Mouse (Mus musculus) heart, embryonic 12.5 days (tissue): ENCODE measurements around the gene Myocd. TPM values are rescaled to one million over a fixed set of nuclear protein-coding genes. Genes with fewer than 3 reads are reported as not detected.

ENCODE experiments used
- ATAC-seq: fragments of 200-750 bp; cut with Nextera tagmentation; 2 replicates; pipeline ENCODE4 v1.8.0; 2017; ENCODE audit warnings: moderate TSS enrichment, moderate library complexity; ENCODE audit not compliant: insufficient number of reproducible peaks, low FRiP score
- H3K27ac ChIP-seq: fragments of 300-500 bp; sonication (generic); 2 replicates; pipeline ENCODE4 v1.5.1; 2016; ENCODE audit warnings: mild to moderate bottlenecking, moderate library complexity; ENCODE audit not compliant: poor library complexity, severe bottlenecking
- H3K27me3 ChIP-seq: fragments of 300-500 bp; sonication (generic); replicated peaks from 2 replicates; pipeline ENCODE4 v1.6.1; 2016; ENCODE audit warnings: mild to moderate bottlenecking, moderate library complexity
- H3K36me3 ChIP-seq: fragments of 300-500 bp; sonication (generic); 2 replicates; pipeline ENCODE4 v1.6.1; 2016; ENCODE audit warnings: mild to moderate bottlenecking, moderate library complexity
- H3K4me1 ChIP-seq: fragments of 300-500 bp; sonication (generic); replicated peaks from 2 replicates; pipeline ENCODE4 v1.6.1; 2016; ENCODE audit warnings: mild to moderate bottlenecking
- H3K4me2 ChIP-seq: fragments of 300-500 bp; sonication (generic); 2 replicates; pipeline ENCODE4 v1.6.1; 2016; ENCODE audit warnings: mild to moderate bottlenecking, moderate library complexity
- H3K4me3 ChIP-seq: fragments of 300-500 bp; sonication (generic); 2 replicates; pipeline ENCODE4 v1.5.1; 2016; ENCODE audit warnings: mild to moderate bottlenecking
- H3K9ac ChIP-seq: fragments of 300-500 bp; sonication (generic); 2 replicates; pipeline ENCODE4 v1.6.1; 2016; ENCODE audit warnings: mild to moderate bottlenecking, moderate library complexity
- H3K9me3 ChIP-seq: fragments of 300-500 bp; sonication (generic); replicated peaks from 2 replicates; pipeline ENCODE4 v1.6.1; 2016; ENCODE audit warnings: mild to moderate bottlenecking, moderate library complexity
- WGBS: fragments of 180-500 bp; shearing (Covaris S2); methylation state at CpG from one replicate; pipeline ENCODE4 v1.1.7; 2016; 5-methylcytosine and 5-hydroxymethylcytosine counted together
- polyA plus RNA-seq: library from polyadenylated mRNA; unstranded; fragments of >200 nt; fragmentation: Nextera tagmentation; extraction: Ambion mirVana; gene quantifications from 2 replicates; pipeline ENCODE4 v1.2.1, GENCODE M21; 2016

The Myocd gene
- polyA plus RNA-seq, 1 experiment from 2014 or later = 72.7 TPM

GRCm38 (mm10) chr11:65142838-65143417 lies 126.9 kb downstream of the Myocd start:
- H3K4me2 ChIP-seq = peak overlapping the region; percentile 30
- H3K4me3 ChIP-seq = no peak overlapping the region
- WGBS = 34% methylated on average over 4 of the region's 4 CpGs
- no peaks in the 10 kb centered on the region for H3K9me3 ChIP-seq
- peak; percentile 63 for ATAC-seq
- H3K9ac ChIP-seq = no peak overlapping the region
- peak overlapping the region; percentile 74 for H3K27ac ChIP-seq
- peaks cover 53% of the 10 kb centered on the region for H3K4me1 ChIP-seq
- no peaks in the 10 kb centered on the region for H3K36me3 ChIP-seq
- H3K27me3 ChIP-seq = no peaks in the 10 kb centered on the region

- Histone ChIP-seq H3K4me2 (no peak overlapping the region), H3K9me3 (no peaks in the 10 kb centered on the region), H3K4me3 (no peak overlapping the region), H3K27ac (no peak overlapping the region), H3K36me3 (no peaks in the 10 kb centered on the region), H3K9ac (no peak overlapping the region), H3K4me1 (peaks cover 48% of the 10 kb centered on the region), H3K27me3 (no peaks in the 10 kb centered on the region)
- WGBS = 81% methylated on average over 3 of the region's 3 CpGs
- no peak for ATAC-seq
Observed at GRCm38 (mm10) chr11:65139030-65139429, 130.8 kb downstream of the Myocd start.

DNA sequence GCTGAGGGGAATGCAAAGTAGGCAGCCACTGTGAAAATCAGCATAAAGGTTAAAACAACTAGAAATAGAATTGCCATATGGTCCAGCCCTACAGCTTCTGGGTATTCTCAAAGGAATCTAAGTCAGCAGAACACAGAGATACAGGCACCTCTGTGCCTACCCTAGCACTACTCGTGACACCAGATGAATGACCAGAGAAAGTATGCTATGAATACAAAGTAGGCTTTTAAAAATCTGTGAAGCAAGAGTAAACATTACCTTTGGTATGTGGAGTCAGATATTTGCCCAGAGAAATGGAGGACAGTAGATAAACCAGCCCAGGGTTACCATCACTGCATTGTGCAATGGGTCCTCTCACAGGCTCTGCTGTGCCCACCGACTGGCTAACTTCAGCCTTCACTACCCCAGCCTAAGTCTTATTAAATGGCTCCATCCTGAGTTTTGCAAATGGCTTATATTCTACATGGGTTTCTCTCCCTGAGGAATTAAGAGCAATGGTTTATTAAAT lies 132.6 kb downstream of the Myocd start:
- peaks cover 36% of the 10 kb centered on the region for H3K4me1 ChIP-seq

DNA sequence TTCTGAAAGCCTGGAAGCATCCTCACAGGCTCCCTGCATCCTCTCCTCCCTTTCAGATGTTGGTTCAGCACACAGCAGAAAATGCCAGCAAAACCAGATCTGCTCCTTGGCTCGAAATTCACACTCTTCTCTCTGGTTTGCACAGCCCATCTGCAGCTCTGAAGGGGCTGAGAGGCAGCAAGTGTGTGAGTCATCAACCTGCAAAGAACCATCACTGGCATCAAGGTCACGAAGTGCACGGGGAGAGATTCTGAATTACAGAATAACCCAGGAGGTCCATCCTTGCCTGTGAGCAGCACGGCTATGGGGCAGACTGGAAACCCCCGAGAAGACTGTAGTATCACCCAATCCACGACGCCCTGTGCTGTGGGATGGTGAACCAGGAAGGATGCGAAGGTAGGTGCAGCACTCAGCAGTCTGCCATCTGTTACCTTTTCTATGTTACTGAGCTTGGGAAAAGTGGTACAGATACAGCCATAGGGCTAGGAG lies 134.5 kb downstream of the Myocd start:
- H3K9me3 ChIP-seq = no peaks in the 10 kb centered on the region
- 67% methylated on average over 8 of the region's 8 CpGs for WGBS

More for the DNA sequence above, 132.6 kb downstream of the Myocd start:
- Histone ChIP-seq H3K9ac (no peak overlapping the region), H3K27ac (no peak overlapping the region), H3K4me3 (no peak overlapping the region), H3K36me3 (no peaks in the 10 kb centered on the region), H3K4me2 (no peak overlapping the region), H3K9me3 (no peaks in the 10 kb centered on the region), H3K27me3 (no peaks in the 10 kb centered on the region)
- ATAC-seq = no peak
- WGBS = 55% methylated on average over 2 of the region's 2 CpGs

DNA sequence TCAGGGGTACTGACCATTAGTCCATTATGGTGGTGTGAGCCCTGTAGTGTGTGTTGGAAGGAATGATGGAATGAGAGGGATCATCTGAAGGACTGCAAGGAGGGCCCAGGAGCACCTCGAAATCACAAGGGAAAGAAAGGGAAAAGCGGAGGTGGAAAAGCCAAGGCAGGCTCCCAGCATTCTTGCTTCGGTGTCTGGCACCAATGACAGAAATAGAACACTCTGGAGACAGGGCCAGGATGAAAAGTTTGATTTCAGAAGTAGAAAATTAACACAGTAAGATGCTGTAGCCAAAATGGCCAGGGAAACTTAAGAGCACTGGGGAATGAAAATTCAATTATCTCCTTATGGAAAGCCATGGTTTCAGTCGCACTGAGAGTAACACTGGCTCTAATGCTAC lies 136.1 kb downstream of the Myocd start:
- Histone ChIP-seq H3K27ac (no peak overlapping the region), H3K4me1 (peaks cover 28% of the 10 kb centered on the region), H3K4me3 (no peak overlapping the region), H3K4me2 (no peak overlapping the region), H3K9me3 (no peaks in the 10 kb centered on the region), H3K27me3 (no peaks in the 10 kb centered on the region), H3K36me3 (no peaks in the 10 kb centered on the region), H3K9ac (no peak overlapping the region)
- 77% methylated on average over 4 of the region's 4 CpGs for WGBS
- no peak for ATAC-seq

More for the DNA sequence above, 134.5 kb downstream of the Myocd start:
- no peak overlapping the region for H3K4me3 ChIP-seq
- H3K27ac ChIP-seq = no peak overlapping the region
- no peak overlapping the region for H3K4me2 ChIP-seq
- no peaks in the 10 kb centered on the region for H3K36me3 ChIP-seq
- H3K4me1 ChIP-seq = peaks cover 28% of the 10 kb centered on the region
- no peaks in the 10 kb centered on the region for H3K27me3 ChIP-seq
- ATAC-seq = no peak
- H3K9ac ChIP-seq = 0 out of 2 replicates have a peak overlapping the region, but pooled peaks have one; percentile 7

GRCm38 (mm10) chr11:65129110-65129509 lies 140.7 kb downstream of the Myocd start:
- H3K27me3 ChIP-seq = no peaks in the 10 kb centered on the region
- no peak overlapping the region for H3K27ac ChIP-seq
- no peak overlapping the region for H3K9ac ChIP-seq
- H3K36me3 ChIP-seq = no peaks in the 10 kb centered on the region
- no peak overlapping the region for H3K4me3 ChIP-seq
- no peak for ATAC-seq
- peaks cover 44% of the 10 kb centered on the region for H3K4me1 ChIP-seq
- H3K9me3 ChIP-seq = no peaks in the 10 kb centered on the region
- WGBS = 77% methylated on average over 4 of the region's 4 CpGs
- no peak overlapping the region for H3K4me2 ChIP-seq

- WGBS = 69% methylated on average over 4 of the region's 4 CpGs
- Histone ChIP-seq H3K4me1 (peaks cover 41% of the 10 kb centered on the region), H3K27me3 (no peaks in the 10 kb centered on the region), H3K9me3 (no peaks in the 10 kb centered on the region), H3K4me2 (no peak overlapping the region), H3K27ac (no peak overlapping the region), H3K9ac (no peak overlapping the region), H3K4me3 (no peak overlapping the region), H3K36me3 (no peaks in the 10 kb centered on the region)
- ATAC-seq = no peak
Observed at GRCm38 (mm10) chr11:65128666-65129065, 141.1 kb downstream of the Myocd start.

DNA sequence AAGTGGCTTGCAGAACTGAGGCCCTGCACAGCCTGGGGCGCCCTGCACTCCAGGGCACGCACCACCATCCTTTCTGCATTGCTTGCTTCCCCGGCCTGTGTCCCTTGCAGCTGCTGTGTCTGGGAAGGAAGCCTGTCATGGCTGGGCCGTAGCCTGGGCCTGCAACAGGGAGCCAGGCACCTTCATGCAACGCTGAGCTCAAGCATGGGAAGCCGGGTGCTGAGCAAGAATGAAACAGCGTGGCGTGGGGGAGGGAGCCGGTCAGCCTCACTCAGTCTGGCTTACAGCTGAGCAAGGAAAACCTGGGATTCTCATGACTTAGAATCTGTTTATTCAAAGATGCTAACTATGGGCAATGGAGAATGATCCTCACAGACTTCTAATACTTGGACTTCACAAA lies 143.2 kb downstream of the Myocd start:
- H3K27me3 ChIP-seq = no peaks in the 10 kb centered on the region
- ATAC-seq = no peak
- H3K27ac ChIP-seq = no peak overlapping the region
- WGBS = 70% methylated on average over 9 of the region's 9 CpGs
- H3K4me1 ChIP-seq = peaks cover 38% of the 10 kb centered on the region
- no peak overlapping the region for H3K4me3 ChIP-seq
- no peak overlapping the region for H3K4me2 ChIP-seq
- H3K9me3 ChIP-seq = no peaks in the 10 kb centered on the region
- no peaks in the 10 kb centered on the region for H3K36me3 ChIP-seq
- H3K9ac ChIP-seq = 0 out of 2 replicates have a peak overlapping the region, but pooled peaks have one; percentile 8

Other genes starting within 250 kb of the Myocd start
- gene 1700086D15Rik, start 110.1 kb downstream of the Myocd start, polyA plus RNA-seq = 0.15 and 0.18 TPM in 2 replicates
- gene Arhgap44, start 107.0 kb downstream of the Myocd start, polyA plus RNA-seq = 13.3 and 15.5 TPM in 2 replicates